Mouse (Mus musculus) forebrain, postnatal 0 days (tissue): ENCODE results near the gene Lingo4. TPM values are rescaled to one million over a fixed set of nuclear protein-coding genes. Genes with fewer than 3 reads are reported as not detected.

Experiments used
- ATAC-seq: fragments of 200-750 bp; cut with Nextera tagmentation; 2 replicates; pipeline ENCODE4 v1.8.0; 2017; ENCODE audit warnings: mild to moderate bottlenecking, moderate library complexity
- DNase-seq: peaks from one replicate; pipeline ENCODE4 v3.0.0-alpha.2; 2015
- H3K27ac ChIP-seq: fragments of 300-500 bp; sonication (generic); 2 replicates; pipeline ENCODE4 v1.5.1; 2014; ENCODE audit warnings: low read depth, mild to moderate bottlenecking, antibody characterized with exemption, low read length, moderate library complexity, mixed read lengths
- H3K27me3 ChIP-seq: fragments of 300-500 bp; sonication (generic); 2 replicates; pipeline ENCODE4 v1.6.1; 2014; ENCODE audit warnings: mild to moderate bottlenecking, low read length, mixed read lengths; ENCODE audit not compliant: insufficient read depth
- H3K36me3 ChIP-seq: fragments of 300-500 bp; sonication (generic); 2 replicates; pipeline ENCODE4 v1.6.1; 2014; ENCODE audit warnings: mild to moderate bottlenecking, moderate library complexity; ENCODE audit not compliant: insufficient read depth
- H3K4me1 ChIP-seq: fragments of 300-500 bp; sonication (generic); 2 replicates; pipeline ENCODE4 v1.6.1; 2014; ENCODE audit warnings: antibody characterized with exemption; ENCODE audit not compliant: insufficient read depth
- H3K4me2 ChIP-seq: fragments of 300-500 bp; sonication (generic); 2 replicates; pipeline ENCODE4 v1.6.1; 2014; ENCODE audit warnings: low read depth, mild to moderate bottlenecking, moderate library complexity
- H3K4me3 ChIP-seq: fragments of 300-500 bp; sonication (generic); 2 replicates; pipeline ENCODE4 v1.5.1; 2014; ENCODE audit warnings: low read depth, low read length, mixed read lengths
- H3K9ac ChIP-seq: fragments of 300-500 bp; sonication (generic); 2 replicates; pipeline ENCODE4 v1.6.1; 2014; ENCODE audit warnings: mild to moderate bottlenecking
- H3K9me3 ChIP-seq: fragments of 300-500 bp; sonication (generic); 2 replicates; pipeline ENCODE4 v1.6.1; 2016; ENCODE audit warnings: low read length
- CTCF ChIP-seq: sonication (generic); IDR thresholded peaks from 2 replicates; pipeline ENCODE4 v1.5.1; 2016; ENCODE audit warnings: antibody characterized with exemption, control low read depth, low read depth
- WGBS: fragments of 180-500 bp; shearing (Covaris S2); extraction: QIAGEN DNeasy Blood & Tissue Kit; methylation state at CpG from one replicate; pipeline ENCODE4 v1.1.7; 2014; 5-methylcytosine and 5-hydroxymethylcytosine counted together
- polyA plus RNA-seq: library from polyadenylated mRNA; unstranded; fragments of >200 nt; fragmentation: Nextera tagmentation; extraction: Ambion mirVana; gene quantifications from 2 replicates; pipeline ENCODE4 v1.2.1, GENCODE M21; 2015
- total RNA-seq: library from RNA; depleted of rRNA; stranded (reverse); fragments of >200 nt; gene quantifications from 2 replicates; pipeline ENCODE4 v1.2.3, GENCODE M21; 2014; rRNA removed

Lingo4 gene
- total and polyA plus RNA-seq, 2 experiments from 2014 or later: 1.0 to 1.2 TPM

DNA sequence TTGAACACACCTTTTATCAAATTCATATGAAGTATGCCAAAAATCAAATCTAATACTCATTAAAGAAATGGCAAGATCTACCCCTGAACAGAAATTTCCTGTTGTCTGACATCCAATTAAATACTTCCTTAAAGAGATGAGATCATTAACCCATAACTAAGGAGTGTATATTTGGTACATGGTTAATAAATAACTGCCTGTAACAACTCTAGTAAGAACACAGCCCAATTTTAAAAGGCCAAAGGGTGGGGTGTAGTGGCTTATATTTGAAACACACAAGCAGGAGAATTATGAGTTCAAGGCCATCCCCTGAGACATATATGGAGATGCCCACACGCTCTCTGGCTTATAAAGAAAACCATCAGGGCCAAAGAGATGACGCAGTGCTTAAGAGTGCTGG, 51.1 kb downstream of the Lingo4 start:
- Histone ChIP-seq H3K4me1 (no peaks in the 10 kb centered on the region), H3K27me3 (no peaks in the 10 kb centered on the region), H3K27ac (no peak overlapping the region), H3K4me2 (no peak overlapping the region), H3K4me3 (no peak overlapping the region), H3K9ac (no peak overlapping the region), H3K36me3 (peaks cover 44% of the 10 kb centered on the region), H3K9me3 (no peaks in the 10 kb centered on the region)
- DNase-seq: no peak
- ATAC-seq: no peak
- WGBS: 88% methylated on average over 2 of the region's 2 CpGs
- TF ChIP-seq CTCF: no peak

Other genes starting within 250 kb of the Lingo4 start
- not detected in 2 replicates for gene Gm10696, start 220.3 kb upstream of the Lingo4 start, total RNA-seq
- gene Gm10696, start 220.3 kb upstream of the Lingo4 start, polyA plus RNA-seq: not detected in 2 replicates
- gene Gm5286, start 201.8 kb upstream of the Lingo4 start, total RNA-seq: 0.14 TPM in 1 of 2 replicates, not detected in the other
- not detected in 2 replicates for gene Gm5286, start 201.8 kb upstream of the Lingo4 start, polyA plus RNA-seq
- gene Gm4778, start 134.5 kb upstream of the Lingo4 start, total RNA-seq: not detected in 2 replicates
- gene Gm4778, start 134.5 kb upstream of the Lingo4 start, polyA plus RNA-seq: not detected in 2 replicates
- gene Them4, start 88.4 kb upstream of the Lingo4 start, total RNA-seq: 34.3 and 37.7 TPM in 2 replicates
- gene Them4, start 88.4 kb upstream of the Lingo4 start, polyA plus RNA-seq: 52.6 and 59.3 TPM in 2 replicates
- not detected in 2 replicates for gene Them5, start 56.4 kb upstream of the Lingo4 start, total RNA-seq
- gene Them5, start 56.4 kb upstream of the Lingo4 start, polyA plus RNA-seq: 0.11 TPM in 1 of 2 replicates, not detected in the other
- 0.62 and 3.0 TPM in 2 replicates for gene C2cd4d, start 36.1 kb upstream of the Lingo4 start, total RNA-seq
- 1.7 TPM in 2 replicates for gene C2cd4d, start 36.1 kb upstream of the Lingo4 start, polyA plus RNA-seq
- gene Rorc, start 25.7 kb upstream of the Lingo4 start, total RNA-seq: 0.29 and 0.46 TPM in 2 replicates
- gene Rorc, start 25.7 kb upstream of the Lingo4 start, polyA plus RNA-seq: 0.25 and 0.27 TPM in 2 replicates
- 9.8 and 13.6 TPM in 2 replicates for gene Tdrkh, start 14.8 kb downstream of the Lingo4 start, total RNA-seq
- gene Tdrkh, start 14.8 kb downstream of the Lingo4 start, polyA plus RNA-seq: 43.8 and 49.2 TPM in 2 replicates
- gene Mrpl9, start 44.8 kb downstream of the Lingo4 start, total RNA-seq: 66.4 and 71.6 TPM in 2 replicates
- gene Mrpl9, start 44.8 kb downstream of the Lingo4 start, polyA plus RNA-seq: 51.9 and 56.7 TPM in 2 replicates
- not detected in 2 replicates for gene Oaz3, start 45.4 kb downstream of the Lingo4 start, total RNA-seq
- 0.34 and 0.85 TPM in 2 replicates for gene Oaz3, start 45.4 kb downstream of the Lingo4 start, polyA plus RNA-seq
- gene Celf3, start 79.8 kb downstream of the Lingo4 start, total RNA-seq: 223 and 278 TPM in 2 replicates
- gene Celf3, start 79.8 kb downstream of the Lingo4 start, polyA plus RNA-seq: 247 and 295 TPM in 2 replicates
- 7.3 and 14.2 TPM in 2 replicates for gene Riiad1, start 81.8 kb downstream of the Lingo4 start, total RNA-seq
- gene Riiad1, start 81.8 kb downstream of the Lingo4 start, polyA plus RNA-seq: 24.7 and 27.1 TPM in 2 replicates
- 71.8 and 75.2 TPM in 2 replicates for gene Snx27, start 184.2 kb downstream of the Lingo4 start, total RNA-seq
- 49.0 and 80.0 TPM in 2 replicates for gene Snx27, start 184.2 kb downstream of the Lingo4 start, polyA plus RNA-seq
- gene Gm10972, start 244.6 kb downstream of the Lingo4 start, total RNA-seq: not detected in 2 replicates
- gene Gm10972, start 244.6 kb downstream of the Lingo4 start, polyA plus RNA-seq: not detected in 2 replicates